Mouse (Mus musculus): ENCODE data around the gene Shox2. TPM values are rescaled to one million over a fixed set of nuclear protein-coding genes. Genes with fewer than 3 reads are reported as not detected.
A peak's percentile ranks its signal among the peaks of the same experiment; 100 is the strongest.

Gene Shox2
- total RNA-seq (2012; rRNA removed) = 1.3 and 1.7 TPM in 2 replicates
- 1.1 and 1.3 TPM in 2 replicates for total RNA-seq (2014; rRNA removed)
- 1.2 and 1.3 TPM in 2 replicates for polyA plus RNA-seq (2012; ENCODE audit: insufficient read length, low read depth)

DNA sequence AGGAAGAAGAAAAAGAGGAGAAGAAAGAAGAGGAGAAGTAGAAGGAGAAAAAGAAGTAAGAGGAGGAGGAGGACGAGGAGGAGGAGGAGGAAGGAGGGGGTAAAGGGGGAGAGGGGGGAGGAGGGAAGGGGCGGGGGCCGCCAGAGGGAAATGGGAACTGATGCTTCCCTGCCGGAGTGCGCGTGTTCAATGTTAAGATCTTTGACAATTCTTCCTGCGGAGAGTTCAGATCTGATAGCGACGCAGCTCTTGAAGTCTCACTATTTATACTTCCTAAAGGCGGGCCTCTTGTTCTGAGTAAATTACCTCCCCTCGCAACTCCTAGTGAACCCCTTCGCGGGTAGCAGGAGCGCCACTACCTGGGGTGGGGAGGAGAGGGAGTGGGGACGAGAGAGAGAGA lies at the start of gene Shox2:
TSS of gene Shox2 (minus strand) at position 66 of the 400 bp plus-strand sequence.
- in situ Hi-C loops (cut with MboI; ENCODE audit: low pct_ligation_motif_present, low pct_unique_long_range_greater_than_20kb, low sequenced_read_pairs) = loop anchor here (25.0 kb wide), 1 partner anchor 356 kb away; no protein-coding TSS in a partner anchor
- Histone ChIP-seq H3K9ac (ENCODE audit: insufficient read depth, low read depth) (peak within 1 kb of the TSS; percentile 56), H3K9me3 (replicated peaks; ENCODE audit: low read length) (peaks cover 12% of the 10 kb centered on the region), H3K27me3 (replicated peaks) (peaks cover 21% of the 10 kb centered on the region), H3K4me1 (ENCODE audit: control insufficient read depth in 1 of 2, insufficient read depth in 2 of 2) (peaks cover 0 to 14% of the 10 kb centered on the region in 2 experiments; a peak in 2 of 4 replicates), H3K36me3 (replicated peaks in 1 of 2; ENCODE audit: control insufficient read depth in 1 of 2, insufficient read depth in 1 of 2, low read length in 1 of 2) (no peaks in the 10 kb centered on the region), H3K4me3 (replicated peaks in 1 of 3; ENCODE audit: low read depth in 2 of 3, low read length in 2 of 3, poor library complexity in 1 of 3) (peak within 1 kb of the TSS; percentile 53 to 84 (median 79)), H3K79me2 (replicated peaks; ENCODE audit: control insufficient read depth, extremely low read depth, insufficient read depth, poor library complexity, severe bottlenecking) (peaks cover 9% of the 10 kb centered on the region), H3K27ac (ENCODE audit: insufficient read depth, low read depth) (peak within 1 kb of the TSS; percentile 62), H3K4me2 (ENCODE audit: insufficient read depth, low read depth, poor library complexity, severe bottlenecking) (peak within 1 kb of the TSS; percentile 70)
- dilution Hi-C loops (cut with MboI; ENCODE audit: extremely low pct_ligation_motif_present, extremely low pct_unique_long_range_greater_than_20kb, low sequenced_read_pairs) = no loop called here
- no peak for TF ChIP-seq JUN (IDR thresholded peaks at IDR 0.05; ENCODE audit: insufficient read depth, low read depth, low read length)
- no peak; the same call in 1 of the 2 replicates for TF ChIP-seq MAX (IDR thresholded peaks at IDR 0.05; ENCODE audit: low read length)
- no peak for TF ChIP-seq UBTF (IDR thresholded peaks at IDR 0.05; ENCODE audit: low read depth, low read length)
- no peak for TF ChIP-seq E2F4 (IDR thresholded peaks at IDR 0.05; ENCODE audit: insufficient replicate concordance, low read depth, low read length)
- no peak for TF ChIP-seq POLR2AphosphoS2 (IDR thresholded peaks at IDR 0.05; ENCODE audit: low read depth, low read length)
- TF ChIP-seq IRF4 (IDR thresholded peaks at IDR 0.05; ENCODE audit: low read depth, low read length) = peak; percentile 36; the same call in 1 of the 2 replicates
- no peak for TF ChIP-seq CTCF (conservative IDR thresholded peaks at IDR 0.05 in 1 of 2, IDR thresholded peaks at IDR 0.05 in 1 of 2; ENCODE audit: low read depth in 2 of 2, low read length in 2 of 2)
- TF ChIP-seq SIN3A (IDR thresholded peaks at IDR 0.05; ENCODE audit: low read length) = no peak
- no peak for TF ChIP-seq NELFE (IDR thresholded peaks at IDR 0.05; ENCODE audit: low read depth, low read length)
- TF ChIP-seq CHD2 (IDR thresholded peaks at IDR 0.05; ENCODE audit: low read length) = no peak
- TF ChIP-seq EP300 (IDR thresholded peaks at IDR 0.05; ENCODE audit: low read length) = no peak
- TF ChIP-seq NRF1 (IDR thresholded peaks at IDR 0.05; ENCODE audit: low read depth, low read length) = no peak
- TF ChIP-seq HCFC1 (IDR thresholded peaks at IDR 0.05; ENCODE audit: low read depth, low read length) = no peak
- 0 out of 2 replicates have a peak, but pooled peaks have one; percentile 55 for TF ChIP-seq MAZ (IDR thresholded peaks at IDR 0.05; ENCODE audit: low read depth, low read length)
- TF ChIP-seq BHLHE40 (IDR thresholded peaks at IDR 0.05; ENCODE audit: low read depth, low read length) = no peak
- TF ChIP-seq USF2 (conservative IDR thresholded peaks at IDR 0.05; ENCODE audit: low read depth, low read length) = no peak
- TF ChIP-seq POLR2A (IDR thresholded peaks at IDR 0.05; ENCODE audit: low read depth, low read length) = 0 out of 2 replicates have a peak, but pooled peaks have one; percentile 1
- DNase-seq (ENCODE audit: extremely low read depth) = no peak

DNA sequence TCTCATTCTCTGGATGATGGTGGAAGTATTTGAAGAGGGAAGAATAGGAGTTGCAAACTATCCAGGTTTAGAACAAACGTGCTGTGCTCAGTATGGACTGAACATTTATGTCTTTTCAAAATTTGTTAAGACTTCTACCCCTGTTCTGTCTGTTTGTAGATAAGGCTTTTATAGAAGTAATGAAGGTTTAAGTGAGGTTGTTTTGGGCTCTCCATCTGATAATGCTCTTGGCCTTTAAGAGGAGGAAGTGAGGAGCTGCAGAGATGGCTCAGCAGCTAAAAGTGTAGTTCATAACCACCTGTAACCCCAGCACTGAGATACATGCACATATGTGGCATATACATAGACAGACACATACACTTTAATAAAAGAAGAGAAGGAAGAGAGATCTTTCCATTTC lies 15.2 kb upstream of the Shox2 start:
- Histone ChIP-seq H3K9ac (ENCODE audit: insufficient read depth, low read depth) (no peak overlapping the region), H3K27ac (ENCODE audit: insufficient read depth, low read depth) (no peak overlapping the region)
- in situ Hi-C loops (cut with MboI; ENCODE audit: low pct_ligation_motif_present, low pct_unique_long_range_greater_than_20kb, low sequenced_read_pairs) = loop anchor here (25.0 kb wide), 1 partner anchor 340 kb away; no protein-coding TSS in a partner anchor

More for the DNA sequence above, 15.2 kb upstream of the Shox2 start:
- Histone ChIP-seq H3K79me2 (replicated peaks; ENCODE audit: control insufficient read depth, extremely low read depth, insufficient read depth, poor library complexity, severe bottlenecking) (peaks cover 4% of the 10 kb centered on the region; the same call in 1 of the 2 replicates), H3K9me3 (replicated peaks; ENCODE audit: low read length) (no peaks in the 10 kb centered on the region), H3K4me2 (ENCODE audit: insufficient read depth, low read depth, poor library complexity, severe bottlenecking) (no peak overlapping the region), H3K4me3 (replicated peaks in 1 of 3; ENCODE audit: low read depth in 2 of 3, low read length in 2 of 3, poor library complexity in 1 of 3) (no peak overlapping the region), H3K36me3 (replicated peaks in 1 of 2; ENCODE audit: control insufficient read depth in 1 of 2, insufficient read depth in 1 of 2, low read length in 1 of 2) (peaks cover 20 to 43% of the 10 kb centered on the region in 2 experiments), H3K27me3 (replicated peaks) (no peaks in the 10 kb centered on the region), H3K4me1 (ENCODE audit: control insufficient read depth in 1 of 2, insufficient read depth in 2 of 2) (no peaks in the 10 kb centered on the region)
- dilution Hi-C loops (cut with MboI; ENCODE audit: extremely low pct_ligation_motif_present, extremely low pct_unique_long_range_greater_than_20kb, low sequenced_read_pairs) = no loop called here
- TF ChIP-seq MYC (IDR thresholded peaks at IDR 0.05; ENCODE audit: low read depth, low read length) (no peak), MXI1 (IDR thresholded peaks at IDR 0.05; ENCODE audit: low read depth, low read length) (no peak), POLR2AphosphoS2 (IDR thresholded peaks at IDR 0.05; ENCODE audit: low read depth, low read length) (no peak), ZKSCAN1 (IDR thresholded peaks at IDR 0.05; ENCODE audit: borderline replicate concordance, low read depth, low read length) (no peak), HCFC1 (IDR thresholded peaks at IDR 0.05; ENCODE audit: low read depth, low read length) (no peak)
- DNase-seq (ENCODE audit: extremely low read depth) = no peak
